Mouse (Mus musculus) limb, embryonic 14.5 days (tissue): Measurements from ENCODE around the gene Rps12. TPM values are rescaled to one million over a fixed set of nuclear protein-coding genes. Genes with fewer than 3 reads are reported as not detected.

ENCODE experiments used
- ATAC-seq: fragments of 200-750 bp; cut with Nextera tagmentation; 2 replicates; pipeline ENCODE4 v1.8.0; 2017; ENCODE audit warnings: low read depth, moderate number of reproducible peaks, moderate TSS enrichment; ENCODE audit not compliant: low FRiP score
- DNase-seq: peaks from one replicate; pipeline ENCODE4 v3.0.0-alpha.2; 2015; ENCODE audit warnings: low spot score
- H3K27ac ChIP-seq: fragments of 300-500 bp; sonication (generic); replicated peaks from 2 replicates; pipeline ENCODE4 v1.5.1; 2014; ENCODE audit warnings: low read depth, mild to moderate bottlenecking, low read length, moderate library complexity, mixed read lengths
- H3K27me3 ChIP-seq: fragments of 300-500 bp; sonication (generic); 2 replicates; pipeline ENCODE4 v1.6.1; 2014; ENCODE audit warnings: low read length, mixed read lengths; ENCODE audit not compliant: control insufficient read depth, insufficient read depth
- H3K36me3 ChIP-seq: fragments of 300-500 bp; sonication (generic); 2 replicates; pipeline ENCODE4 v1.6.1; 2014; ENCODE audit warnings: mild to moderate bottlenecking, low read length, moderate library complexity, mixed read lengths; ENCODE audit not compliant: control insufficient read depth, insufficient read depth
- H3K4me1 ChIP-seq: fragments of 300-500 bp; sonication (generic); 2 replicates; pipeline ENCODE4 v1.6.1; 2014; ENCODE audit warnings: antibody characterized with exemption, low read length, mixed read lengths; ENCODE audit not compliant: control insufficient read depth, insufficient read depth
- H3K4me2 ChIP-seq: fragments of 300-500 bp; sonication (generic); replicated peaks from 2 replicates; pipeline ENCODE4 v1.6.1; 2014; ENCODE audit warnings: low read depth, mild to moderate bottlenecking, low read length, moderate library complexity; ENCODE audit not compliant: severe bottlenecking
- H3K4me3 ChIP-seq: fragments of 300-500 bp; sonication (generic); replicated peaks from 2 replicates; pipeline ENCODE4 v1.5.1; 2014; ENCODE audit warnings: low read length
- H3K9ac ChIP-seq: fragments of 300-500 bp; sonication (generic); 2 replicates; pipeline ENCODE4 v1.6.1; 2014; ENCODE audit warnings: mild to moderate bottlenecking, low read depth, low read length, moderate library complexity; ENCODE audit not compliant: severe bottlenecking
- H3K9me3 ChIP-seq: fragments of 300-500 bp; sonication (generic); 2 replicates; pipeline ENCODE4 v1.6.1; 2016; ENCODE audit warnings: low read length; ENCODE audit not compliant: control insufficient read depth
- POLR2A ChIP-seq: fragments of 200-500 bp; IDR thresholded peaks from 2 replicates; pipeline ENCODE4 v1.8.0; 2012; ENCODE audit warnings: inconsistent platforms, mild to moderate bottlenecking, moderate library complexity, borderline replicate concordance; ENCODE audit not compliant: insufficient read depth, insufficient read length; ENCODE audit errors: extremely low read depth
- WGBS: fragments of 180-500 bp; shearing (Covaris S2); extraction: QIAGEN DNeasy Blood & Tissue Kit; methylation state at CpG from one replicate; pipeline ENCODE4 v1.1.7; 2014; 5-methylcytosine and 5-hydroxymethylcytosine counted together
- polyA plus RNA-seq, 2 experiments: library from polyadenylated mRNA; depleted of rRNA in 1 of 2; stranded (reverse) in 1 of 2; unstranded in 1 of 2; fragments of >200 nt; fragmentation: Nextera tagmentation in 1 of 2; extraction: Ambion mirVana in 1 of 2; gene quantifications; 2 replicates each; pipeline versions ENCODE4 v1.2.1 to v1.2.3; 2012 to 2014

The Rps12 gene
- polyA plus RNA-seq, 2 experiments = 266 to 5,668 TPM

- ATAC-seq = no peak
- DNase-seq = no peak
- Histone ChIP-seq H3K27ac (no peak overlapping the region), H3K4me2 (no peak overlapping the region), H3K36me3 (peaks cover 53% of the 10 kb centered on the region), H3K4me3 (no peak overlapping the region), H3K9me3 (no peaks in the 10 kb centered on the region), H3K4me1 (peaks cover 16% of the 10 kb centered on the region; the same call in 1 of the 2 replicates), H3K9ac (no peak overlapping the region), H3K27me3 (no peaks in the 10 kb centered on the region)
- no peak for TF ChIP-seq POLR2A
- WGBS = 46% methylated on average over 2 of the region's 2 CpGs
These were observed 3.0 kb downstream of the Rps12 start for GRCm38 (mm10) chr10:23784121-23784520.

DNA sequence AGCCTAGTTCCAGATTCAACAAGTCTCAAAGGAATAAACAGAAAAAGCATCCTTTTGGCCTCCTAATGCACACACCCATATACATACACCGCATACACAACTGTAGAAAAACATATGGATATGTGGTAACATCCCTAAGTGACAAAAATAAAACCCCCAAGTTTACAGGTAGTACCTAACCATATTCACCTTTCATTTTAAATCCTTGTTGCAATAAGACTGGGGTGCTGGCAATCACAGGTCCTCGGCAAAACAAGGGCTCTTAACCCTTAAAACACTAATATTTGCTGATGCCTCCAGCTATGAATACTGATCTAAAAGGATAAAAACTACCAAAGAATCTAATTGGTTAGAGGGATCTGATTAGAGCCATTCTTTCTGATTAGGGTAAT, 3.6 kb downstream of the Rps12 start:
- Histone ChIP-seq H3K9ac (no peak overlapping the region), H3K27me3 (no peaks in the 10 kb centered on the region), H3K9me3 (no peaks in the 10 kb centered on the region), H3K4me1 (peaks cover 12% of the 10 kb centered on the region; the same call in 1 of the 2 replicates), H3K36me3 (peaks cover 55% of the 10 kb centered on the region), H3K4me3 (no peak overlapping the region), H3K27ac (no peak overlapping the region), H3K4me2 (no peak overlapping the region)
- no peak for ATAC-seq
- no peak for DNase-seq
- 31% methylated on average over 2 of the region's 2 CpGs for WGBS
- TF ChIP-seq POLR2A = no peak

- Histone ChIP-seq H3K4me1 (peaks cover 9% of the 10 kb centered on the region; the same call in 1 of the 2 replicates), H3K36me3 (peaks cover 55% of the 10 kb centered on the region), H3K27ac (no peak overlapping the region), H3K9me3 (no peaks in the 10 kb centered on the region), H3K27me3 (no peaks in the 10 kb centered on the region), H3K9ac (no peak overlapping the region), H3K4me2 (no peak overlapping the region), H3K4me3 (no peak overlapping the region)
- DNase-seq (no peak), ATAC-seq (no peak)
- TF ChIP-seq POLR2A = no peak
- WGBS = 40% methylated on average over 2 of the region's 2 CpGs
These were observed 4.1 kb downstream of the Rps12 start for GRCm38 (mm10) chr10:23782855-23783492.

- H3K27ac ChIP-seq = no peak overlapping the region
- H3K27me3 ChIP-seq = no peaks in the 10 kb centered on the region
- H3K36me3 ChIP-seq = peaks cover 55% of the 10 kb centered on the region
- TF ChIP-seq POLR2A = no peak
- ATAC-seq = no peak
- DNase-seq = no peak
- H3K4me2 ChIP-seq = no peak overlapping the region
- peaks cover 9% of the 10 kb centered on the region; the same call in 1 of the 2 replicates for H3K4me1 ChIP-seq
- no peak overlapping the region for H3K4me3 ChIP-seq
- H3K9ac ChIP-seq = no peak overlapping the region
- 81% methylated on average over 11 of the region's 11 CpGs for WGBS
- H3K9me3 ChIP-seq = no peaks in the 10 kb centered on the region
These were observed 5.0 kb downstream of the Rps12 start for GRCm38 (mm10) chr10:23781760-23782735.

DNA sequence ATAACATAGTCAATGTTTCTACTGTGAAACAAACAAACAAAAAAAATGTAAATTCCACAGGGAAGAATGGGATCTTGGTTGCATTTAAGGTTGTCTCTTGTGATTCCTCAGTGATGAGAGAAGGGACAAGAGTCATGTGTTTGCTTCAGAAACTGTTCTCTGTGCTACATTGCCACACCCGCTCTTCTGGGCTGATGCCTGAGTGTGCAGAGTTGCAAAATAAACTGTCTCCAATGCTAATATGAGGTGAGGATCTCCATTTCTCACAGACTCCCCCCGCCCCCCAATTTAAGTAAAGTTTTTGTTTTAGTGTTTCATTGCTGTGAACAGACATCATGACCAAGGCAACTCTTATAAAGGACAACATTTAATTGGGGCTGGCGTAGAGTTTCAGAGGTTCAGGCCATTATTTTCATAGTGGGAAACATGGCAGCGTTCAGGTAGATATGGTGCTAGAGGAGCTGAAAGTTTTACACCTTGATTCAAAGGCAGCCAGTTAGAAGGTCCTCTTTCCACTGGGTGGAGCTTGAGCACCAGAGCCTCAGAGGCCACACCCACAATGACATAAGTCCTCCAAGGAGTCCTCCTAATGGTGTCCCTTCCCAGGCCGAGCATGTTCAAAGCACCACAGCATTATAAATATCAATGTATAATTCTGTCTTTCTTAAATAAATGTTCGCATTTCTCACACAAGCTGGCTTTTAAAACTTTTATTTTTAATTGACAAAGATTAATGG, 6.4 kb downstream of the Rps12 start:
- ATAC-seq (no peak), DNase-seq (no peak)
- Histone ChIP-seq H3K27ac (no peak overlapping the region), H3K9me3 (no peaks in the 10 kb centered on the region), H3K27me3 (no peaks in the 10 kb centered on the region), H3K9ac (no peak overlapping the region), H3K4me1 (peaks cover 2% of the 10 kb centered on the region; the same call in 1 of the 2 replicates), H3K4me2 (no peak overlapping the region), H3K36me3 (peaks cover 50% of the 10 kb centered on the region), H3K4me3 (no peak overlapping the region)
- TF ChIP-seq POLR2A = no peak
- 79% methylated on average over 6 of the region's 6 CpGs for WGBS
